Mouse (Mus musculus): Measurements from ENCODE around the gene Snx15. TPM values are rescaled to one million over a fixed set of nuclear protein-coding genes. Genes with fewer than 3 reads are reported as not detected.

Snx15 gene
- total and polyA plus RNA-seq, 2 experiments from 2014 or later, result 62.7 to 84.4 TPM

- H3K27me3 ChIP-seq (ENCODE audit: insufficient read depth, low read length), result no peaks in the 10 kb centered on the region
- H3K9ac ChIP-seq (replicated peaks; ENCODE audit: low read length), result no peak overlapping the region
- 35% methylated on average over 18 of the region's 19 CpGs for WGBS
These were observed 6.3 kb downstream of the Snx15 start for GRCm38 (mm10) chr19:6121761-6122160.

DNA sequence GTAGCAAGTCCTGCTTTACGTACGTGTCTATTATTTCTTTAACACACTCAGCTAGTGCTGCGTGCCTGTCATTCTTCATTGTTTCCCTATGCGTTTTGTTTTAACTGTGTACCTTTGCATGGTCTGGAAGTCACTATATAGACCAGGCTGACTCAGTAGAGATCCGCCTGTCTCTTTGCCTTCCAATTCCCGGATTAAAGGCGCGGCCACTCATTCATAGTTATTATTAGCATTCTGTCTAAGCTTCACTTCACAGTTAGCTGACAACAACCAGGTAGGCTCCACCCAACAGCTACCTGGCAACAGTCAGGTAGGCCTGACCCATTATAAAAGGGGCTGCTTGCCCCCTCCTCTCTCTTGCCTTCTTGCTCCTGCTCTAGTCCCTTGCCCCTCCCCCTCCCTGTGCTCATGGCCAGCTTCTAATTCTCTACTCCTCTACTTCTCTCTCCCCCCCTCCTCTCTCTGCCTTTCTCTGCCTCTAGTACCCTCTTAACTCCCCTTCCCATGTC is 9.4 kb downstream of the Snx15 start:
- H3K4me2 ChIP-seq (ENCODE audit: low read depth, low read length), result peak overlapping the region; percentile 85
- H3K27ac ChIP-seq, result peak overlapping the region; percentile 97
- H3K9me3 ChIP-seq (ENCODE audit: low read length), result no peaks in the 10 kb centered on the region
- peak overlapping the region; percentile 68 for H3K4me3 ChIP-seq (ENCODE audit: low read length)
- H3K36me3 ChIP-seq (ENCODE audit: insufficient read depth, low read length), result peaks cover 28% of the 10 kb centered on the region
- TF ChIP-seq CTCF (IDR thresholded peaks at IDR 0.05; ENCODE audit: low read depth), result no peak
- H3K27me3 ChIP-seq (ENCODE audit: insufficient read depth, low read length), result no peaks in the 10 kb centered on the region
- peaks cover 11% of the 10 kb centered on the region for H3K4me1 ChIP-seq (ENCODE audit: insufficient read depth, low read length)
- under 1% methylated on average over 8 of the region's 8 CpGs for WGBS
- ATAC-seq, result peak; percentile 20; the same call in 1 of the 2 replicates
- H3K9ac ChIP-seq (replicated peaks; ENCODE audit: low read length), result peak overlapping the region; percentile 78
- peak; percentile 15 for DNase-seq (ENCODE audit: low spot score)

More at GRCm38 (mm10) chr19:6121761-6122160, 6.3 kb downstream of the Snx15 start:
- ATAC-seq, result no peak
- Histone ChIP-seq H3K4me1 (ENCODE audit: insufficient read depth, low read length) (peaks cover 6% of the 10 kb centered on the region), H3K36me3 (ENCODE audit: insufficient read depth, low read length) (peaks cover 8% of the 10 kb centered on the region), H3K4me2 (ENCODE audit: low read depth, low read length) (no peak overlapping the region), H3K9me3 (ENCODE audit: low read length) (no peaks in the 10 kb centered on the region), H3K27ac (no peak overlapping the region), H3K4me3 (ENCODE audit: low read length) (no peak overlapping the region)
- no peak for DNase-seq (ENCODE audit: low spot score)
- no peak for TF ChIP-seq CTCF (IDR thresholded peaks at IDR 0.05; ENCODE audit: low read depth)

- under 1% methylated on average over 77 of the region's 77 CpGs for WGBS
- ATAC-seq (peak; percentile 90), DNase-seq (ENCODE audit: low spot score) (peak; percentile 97)
- Histone ChIP-seq H3K4me2 (ENCODE audit: low read depth, low read length) (peak within 1 kb of the TSS; percentile 85), H3K9ac (replicated peaks; ENCODE audit: low read length) (peak within 1 kb of the TSS; percentile 78), H3K27me3 (ENCODE audit: insufficient read depth, low read length) (no peaks in the 10 kb centered on the region), H3K36me3 (ENCODE audit: insufficient read depth, low read length) (peaks cover 28% of the 10 kb centered on the region), H3K4me3 (ENCODE audit: low read length) (peak within 1 kb of the TSS; percentile 68), H3K27ac (peak within 1 kb of the TSS; percentile 97), H3K9me3 (ENCODE audit: low read length) (no peaks in the 10 kb centered on the region), H3K4me1 (ENCODE audit: insufficient read depth, low read length) (peaks cover 11% of the 10 kb centered on the region)
- TF ChIP-seq CTCF (IDR thresholded peaks at IDR 0.05; ENCODE audit: low read depth), result no peak
These were observed 10.0 kb downstream of the Snx15 start, which contains the start of gene Sac3d1 for GRCm38 (mm10) chr19:6117986-6118676. Sac3d1 (minus strand) TSS chr19:6118650.

- DNase-seq (ENCODE audit: low spot score) (no peak), ATAC-seq (no peak)
- H3K27me3 ChIP-seq (ENCODE audit: insufficient read depth, low read length), result no peaks in the 10 kb centered on the region
- peak overlapping the region; percentile 85 for H3K4me2 ChIP-seq (ENCODE audit: low read depth, low read length)
- H3K36me3 ChIP-seq (ENCODE audit: insufficient read depth, low read length), result peaks cover 28% of the 10 kb centered on the region
- no peaks in the 10 kb centered on the region for H3K9me3 ChIP-seq (ENCODE audit: low read length)
- 5% methylated on average over 32 of the region's 32 CpGs for WGBS
- peak overlapping the region; percentile 68 for H3K4me3 ChIP-seq (ENCODE audit: low read length)
- H3K27ac ChIP-seq, result peak overlapping the region; percentile 97
- H3K4me1 ChIP-seq (ENCODE audit: insufficient read depth, low read length), result peaks cover 11% of the 10 kb centered on the region
- H3K9ac ChIP-seq (replicated peaks; ENCODE audit: low read length), result peak overlapping the region; percentile 78
- no peak for TF ChIP-seq CTCF (IDR thresholded peaks at IDR 0.05; ENCODE audit: low read depth)
These were observed 10.6 kb downstream of the Snx15 start for GRCm38 (mm10) chr19:6117346-6117985.

- WGBS, result 91% methylated on average over 15 of the region's 15 CpGs
- no peak for ATAC-seq
These were observed 11.8 kb downstream of the Snx15 start for GRCm38 (mm10) chr19:6116113-6116850.

DNA sequence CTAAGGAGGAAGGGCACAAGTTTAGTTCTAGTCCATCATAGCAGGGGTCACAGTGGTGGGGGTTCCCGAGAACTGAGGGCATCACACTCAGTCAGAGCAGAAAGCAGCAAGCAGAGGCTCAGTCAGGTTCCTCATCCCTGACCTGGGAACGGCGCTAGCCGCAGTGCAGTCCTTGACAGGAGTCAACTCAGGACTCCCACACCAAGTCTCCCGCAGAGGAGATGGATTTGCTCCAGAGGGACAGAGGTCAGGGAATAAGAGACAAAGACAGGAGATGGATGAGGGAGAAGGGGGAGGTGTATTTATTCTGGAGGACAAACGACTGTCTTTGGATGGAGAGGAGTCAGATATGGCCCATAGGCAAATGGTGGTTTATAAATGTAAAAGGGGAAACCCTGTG is 15.0 kb downstream of the Snx15 start:
- Histone ChIP-seq H3K36me3 (ENCODE audit: insufficient read depth, low read length) (peaks cover 20% of the 10 kb centered on the region), H3K9me3 (ENCODE audit: low read length) (no peaks in the 10 kb centered on the region), H3K4me3 (ENCODE audit: low read length) (no peak overlapping the region), H3K27ac (no peak overlapping the region), H3K9ac (replicated peaks; ENCODE audit: low read length) (no peak overlapping the region), H3K4me2 (ENCODE audit: low read depth, low read length) (no peak overlapping the region), H3K27me3 (ENCODE audit: insufficient read depth, low read length) (no peaks in the 10 kb centered on the region), H3K4me1 (ENCODE audit: insufficient read depth, low read length) (peaks cover 11% of the 10 kb centered on the region)
- DNase-seq (ENCODE audit: low spot score) (no peak), ATAC-seq (no peak)
- 51% methylated on average over 6 of the region's 6 CpGs for WGBS
- TF ChIP-seq CTCF (IDR thresholded peaks at IDR 0.05; ENCODE audit: low read depth), result no peak

More at GRCm38 (mm10) chr19:6116113-6116850, 11.8 kb downstream of the Snx15 start:
- no peak for TF ChIP-seq CTCF (IDR thresholded peaks at IDR 0.05; ENCODE audit: low read depth)
- Histone ChIP-seq H3K4me3 (ENCODE audit: low read length) (no peak overlapping the region), H3K9me3 (ENCODE audit: low read length) (no peaks in the 10 kb centered on the region), H3K4me1 (ENCODE audit: insufficient read depth, low read length) (peaks cover 11% of the 10 kb centered on the region), H3K9ac (replicated peaks; ENCODE audit: low read length) (0 out of 2 replicates have a peak overlapping the region, but pooled peaks have one; percentile 17), H3K27ac (no peak overlapping the region), H3K36me3 (ENCODE audit: insufficient read depth, low read length) (peaks cover 28% of the 10 kb centered on the region), H3K27me3 (ENCODE audit: insufficient read depth, low read length) (no peaks in the 10 kb centered on the region), H3K4me2 (ENCODE audit: low read depth, low read length) (no peak overlapping the region)
- DNase-seq (ENCODE audit: low spot score), result no peak
